Mouse (Mus musculus) heart, adult 18-20 months (tissue): Measurements from ENCODE around the gene Aqp7. TPM values are rescaled to one million over a fixed set of nuclear protein-coding genes. Genes with fewer than 3 reads are reported as not detected.

Source experiments
- DNase-seq, 2 experiments: peaks; one replicate each; pipeline ENCODE4 v3.0.0; 2021 to 2022; ENCODE audit warnings: mixed read lengths in 1 of 2
- total RNA-seq, 2 experiments: library from RNA; stranded (reverse); gene quantifications; 2 replicates each; pipeline ENCODE4 v1.2.3; 2021

The Aqp7 gene
- total RNA-seq, 2 experiments from 2014 or later, result 17.6 to 24.6 TPM

- DNase-seq, result no peak
Measured at GRCm38 (mm10) chr4:41063351-41063750, 15.4 kb upstream of the Aqp7 start.

DNA sequence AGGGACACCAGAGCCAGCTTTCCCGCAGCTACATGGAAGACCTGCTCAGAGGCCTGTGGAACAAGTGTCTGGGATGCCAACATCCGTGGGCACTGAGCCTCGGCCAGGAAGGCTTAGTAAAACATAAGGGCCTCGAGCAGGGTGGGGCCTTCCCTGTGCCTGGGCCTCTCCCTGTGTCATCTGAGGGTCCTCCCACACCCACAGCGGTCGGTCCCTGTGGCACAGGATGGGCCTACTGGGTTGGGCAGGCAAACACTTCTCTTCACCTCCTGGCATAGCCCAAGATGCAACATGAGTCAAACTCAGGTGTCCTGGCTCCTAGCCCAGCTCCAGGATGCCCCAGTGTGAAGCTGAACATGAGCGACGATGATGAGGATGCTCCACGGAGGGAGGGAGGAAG is 9.4 kb upstream of the Aqp7 start:
- no peak for DNase-seq

DNA sequence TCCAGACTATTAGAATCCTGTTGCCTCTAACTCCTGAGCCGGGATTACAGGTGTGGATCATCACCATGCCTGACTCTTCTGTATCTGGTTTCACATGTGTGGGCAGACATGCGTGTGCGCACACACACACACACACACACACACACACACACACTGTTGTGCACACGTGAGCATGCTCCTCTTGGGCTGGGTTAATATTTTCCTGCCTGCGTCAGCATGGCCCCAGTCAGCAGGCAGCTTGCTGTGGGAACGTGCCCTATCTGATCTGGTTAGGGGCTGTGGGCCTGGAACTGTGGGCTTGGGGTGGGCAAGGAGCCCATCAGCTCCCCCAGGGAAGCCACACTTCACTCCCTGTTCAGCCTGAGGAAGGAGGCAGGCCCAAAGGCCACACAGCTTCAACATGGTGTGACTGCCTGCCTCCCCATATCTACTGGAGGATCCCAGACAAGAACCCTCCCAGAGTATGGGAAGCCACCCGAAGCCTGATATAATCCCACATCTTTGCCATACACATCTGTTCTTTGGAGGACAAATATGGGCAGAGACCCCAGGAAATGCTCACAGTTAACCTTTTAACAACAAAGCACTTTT is 8.9 kb upstream of the Aqp7 start:
- DNase-seq, result no peak

- no peak for DNase-seq
Measured at GRCm38 (mm10) chr4:41056253-41056652, 8.3 kb upstream of the Aqp7 start.

- DNase-seq, result no peak
Measured at GRCm38 (mm10) chr4:41055111-41055510, 7.2 kb upstream of the Aqp7 start.

DNA sequence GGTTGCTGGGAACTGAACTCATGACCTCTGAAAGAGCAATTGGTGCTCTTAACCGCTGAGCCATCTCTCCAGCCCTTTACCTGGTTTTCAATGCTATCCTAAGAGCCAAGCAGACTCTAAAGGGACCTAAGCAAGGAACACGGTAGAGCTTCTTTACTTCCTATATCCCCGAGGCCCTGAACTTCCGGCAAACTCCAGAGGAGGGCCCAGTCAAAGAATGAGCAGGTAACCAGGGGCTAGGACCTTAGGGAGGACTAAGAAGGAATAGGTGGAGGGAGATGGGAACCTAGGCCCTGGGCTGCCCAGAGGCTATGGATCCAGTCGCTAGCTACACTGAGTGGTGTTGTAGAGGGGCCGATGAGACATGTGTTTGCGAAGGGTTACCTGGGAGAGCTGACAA is 3.8 kb upstream of the Aqp7 start:
- no peak for DNase-seq

- peak; percentile 84 to 96 for DNase-seq
Measured at GRCm38 (mm10) chr4:41050726-41051675, 3.1 kb upstream of the Aqp7 start.

GRCm38 (mm10) chr4:41048926-41049325 is 987 bp upstream of the Aqp7 start:
- no peak for DNase-seq

- DNase-seq, result no peak
Measured at GRCm38 (mm10) chr4:41046254-41046795, 1.6 kb downstream of the Aqp7 start.

- no peak for DNase-seq
Measured at GRCm38 (mm10) chr4:41045288-41045687, 2.7 kb downstream of the Aqp7 start.

GRCm38 (mm10) chr4:41043961-41044360 is 4.0 kb downstream of the Aqp7 start:
- DNase-seq, result peak in 1 of 2 experiments; percentile 37

DNA sequence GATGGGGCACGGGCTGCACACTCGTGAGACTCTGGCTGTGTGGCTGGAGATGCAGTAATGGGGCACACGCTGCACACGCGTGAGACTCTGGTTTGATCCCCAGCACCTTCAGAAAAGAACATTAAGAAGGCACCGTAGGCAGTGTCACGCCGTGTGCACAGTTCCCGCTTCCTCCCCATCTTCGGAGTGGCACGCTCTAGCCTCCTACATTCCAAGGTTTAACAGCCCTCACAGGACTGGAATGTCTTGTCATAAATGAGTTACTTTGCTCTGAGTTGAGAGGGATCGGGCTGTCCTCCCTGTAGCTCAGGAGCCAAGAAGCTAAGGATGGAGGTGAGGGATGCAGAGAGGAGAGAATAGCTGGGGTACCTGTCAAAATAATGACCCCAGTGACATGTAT is 5.1 kb downstream of the Aqp7 start:
- no peak for DNase-seq

GRCm38 (mm10) chr4:41040983-41041382 is 7.0 kb downstream of the Aqp7 start:
- DNase-seq, result peak; percentile 36 to 76

DNA sequence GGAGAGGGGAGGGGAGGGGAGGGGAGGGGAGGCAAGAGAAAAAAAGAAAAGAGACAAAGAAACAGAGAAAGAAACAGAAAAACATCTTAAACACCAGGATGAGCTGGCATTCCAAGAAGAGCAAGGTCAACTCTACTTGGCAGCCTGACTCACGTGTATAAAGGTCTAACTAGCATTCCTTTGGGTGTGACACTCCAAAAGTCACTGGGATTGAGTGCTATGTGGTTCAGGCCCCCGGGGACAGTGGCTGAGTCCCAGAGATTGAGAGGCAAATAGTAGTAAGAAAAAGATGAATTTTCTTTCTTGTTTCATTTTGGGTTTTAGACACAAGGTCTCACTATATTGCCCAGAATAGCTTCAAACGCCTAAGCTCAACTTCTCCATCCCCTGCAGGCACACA is 10.0 kb downstream of the Aqp7 start:
- no peak for DNase-seq

GRCm38 (mm10) chr4:41031242-41031641 is 16.7 kb downstream of the Aqp7 start:
- DNase-seq, result peak; percentile 45 to 83

GRCm38 (mm10) chr4:41029372-41029771 is 18.6 kb downstream of the Aqp7 start:
- no peak for DNase-seq

DNA sequence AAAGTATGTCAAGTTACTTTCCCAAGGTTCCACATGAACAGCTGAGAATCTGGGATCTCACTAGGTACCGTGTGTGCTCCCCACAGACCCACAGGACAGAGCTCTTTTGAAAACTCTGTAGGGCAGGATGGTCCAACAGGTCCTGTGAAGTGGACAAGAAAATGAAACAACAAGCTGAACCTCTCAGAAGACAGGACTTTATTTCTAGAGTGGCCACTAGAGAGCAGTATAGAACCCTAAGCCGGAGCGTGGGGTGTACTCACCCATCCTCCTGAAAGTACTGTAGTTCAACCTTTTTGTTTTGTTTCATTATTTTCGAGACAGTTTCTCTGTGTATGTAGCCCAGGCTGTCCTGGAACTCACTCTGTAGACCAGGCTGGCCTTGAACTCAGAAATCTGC is 19.7 kb downstream of the Aqp7 start:
- DNase-seq, result peak; percentile 27 to 36

- no peak for DNase-seq
Measured at GRCm38 (mm10) chr4:41027872-41028271, 20.1 kb downstream of the Aqp7 start.

- DNase-seq, result no peak
Measured at GRCm38 (mm10) chr4:41026086-41026787, 21.7 kb downstream of the Aqp7 start.

GRCm38 (mm10) chr4:41021094-41021493 is 26.8 kb downstream of the Aqp7 start:
- DNase-seq, result no peak

- DNase-seq, result no peak
Measured at GRCm38 (mm10) chr4:41015798-41016197, 32.1 kb downstream of the Aqp7 start.

GRCm38 (mm10) chr4:41013351-41013750 is 34.6 kb downstream of the Aqp7 start:
- no peak for DNase-seq
